Mouse (Mus musculus): ENCODE data around the gene Mfrp.
A peak's percentile ranks its signal among the peaks of the same experiment; 100 is the strongest.

The Mfrp gene

DNA sequence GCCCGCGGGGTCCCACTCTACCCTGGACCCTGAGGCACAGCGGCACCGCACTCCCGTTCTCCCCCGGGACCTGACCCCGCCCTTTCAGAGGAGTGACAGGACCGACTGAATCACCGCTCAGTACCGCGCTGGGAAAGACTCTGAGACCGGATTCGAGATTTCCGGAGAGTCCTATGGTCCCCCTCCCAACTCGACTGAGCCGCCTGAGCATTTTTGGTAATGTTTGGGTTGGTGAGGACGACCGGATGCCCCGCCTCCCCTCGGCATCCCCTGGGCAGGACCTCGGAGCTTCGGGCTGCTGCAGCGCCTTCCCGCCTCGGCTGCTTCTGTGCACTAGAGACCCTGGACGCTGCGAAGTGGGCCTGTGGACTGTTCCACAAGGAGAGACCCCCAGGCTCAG lies 28.5 kb downstream of the Mfrp start:
- peak; percentile 81 for DNase-seq (ENCODE audit: extremely low spot score)

DNA sequence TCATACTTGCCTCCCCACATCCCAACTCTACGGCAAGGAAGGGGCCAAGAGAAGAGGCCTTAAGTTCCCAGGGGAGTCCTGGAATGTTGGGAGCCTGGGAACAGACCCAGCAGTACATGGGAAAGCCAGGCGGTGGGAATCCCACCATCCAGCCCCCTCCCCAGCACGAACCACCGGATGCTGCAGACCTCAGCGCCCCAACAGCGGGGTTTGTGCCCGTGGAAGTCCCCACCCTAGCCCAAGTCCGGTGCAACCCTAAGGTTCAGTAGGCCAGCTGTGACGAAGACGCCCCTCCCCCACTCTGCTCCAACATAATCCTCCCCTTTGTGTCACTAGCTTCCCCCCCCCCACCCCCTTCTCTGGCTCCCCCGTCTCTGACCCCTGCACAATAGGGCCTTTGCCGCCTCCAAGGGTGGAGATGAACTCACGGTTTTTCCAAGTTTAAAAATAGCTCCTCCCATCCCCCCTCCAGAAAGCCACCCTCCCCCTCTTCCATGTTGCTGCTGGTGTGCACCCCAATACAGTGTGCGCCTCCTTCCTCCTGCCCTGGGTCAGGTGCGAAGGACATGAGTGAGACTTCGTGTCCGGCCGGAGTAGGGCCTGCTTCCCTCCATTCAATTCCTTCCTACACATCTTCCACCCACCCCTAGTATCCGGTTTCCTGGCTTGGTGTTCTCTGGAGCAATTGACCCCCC lies 29.2 kb downstream of the Mfrp start:
- peak; percentile 65 for DNase-seq (ENCODE audit: extremely low spot score)

DNA sequence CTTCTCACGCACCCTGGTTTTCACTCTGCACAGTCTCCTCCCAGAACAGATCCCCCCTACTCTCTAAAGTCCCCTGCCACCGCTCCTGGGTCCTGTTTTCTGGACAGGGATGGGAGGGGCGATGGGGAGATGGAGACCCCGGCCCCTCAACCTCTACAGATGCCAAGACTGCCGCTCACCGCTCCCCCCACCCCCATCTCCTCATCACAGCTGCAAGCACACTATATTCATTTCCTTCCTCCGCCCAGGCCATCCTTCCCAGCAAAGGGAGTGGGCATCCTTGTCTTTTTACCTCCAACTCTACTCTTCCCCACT lies 29.7 kb downstream of the Mfrp start:
- DNase-seq (ENCODE audit: extremely low spot score): no peak

DNA sequence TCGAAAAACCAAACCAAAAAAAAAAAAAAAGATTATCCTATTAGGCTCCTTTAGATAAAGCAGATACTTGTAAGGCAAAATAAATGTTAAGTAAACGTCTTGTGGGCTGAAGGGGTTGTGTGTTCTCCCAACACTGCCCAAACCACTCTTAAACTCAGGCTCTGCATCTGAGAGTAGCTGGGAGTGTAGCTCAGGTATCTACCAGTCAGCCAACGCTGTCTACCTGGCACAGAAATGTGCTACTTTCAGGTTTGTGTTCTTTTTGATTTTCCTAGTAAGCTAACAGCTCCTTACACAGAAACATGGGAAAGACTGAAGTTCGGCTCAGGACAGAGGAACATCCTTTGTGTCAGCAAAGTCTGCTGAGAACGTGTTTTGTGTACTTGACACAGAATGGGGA lies 30.7 kb downstream of the Mfrp start:
- DNase-seq (ENCODE audit: extremely low spot score): no peak

DNA sequence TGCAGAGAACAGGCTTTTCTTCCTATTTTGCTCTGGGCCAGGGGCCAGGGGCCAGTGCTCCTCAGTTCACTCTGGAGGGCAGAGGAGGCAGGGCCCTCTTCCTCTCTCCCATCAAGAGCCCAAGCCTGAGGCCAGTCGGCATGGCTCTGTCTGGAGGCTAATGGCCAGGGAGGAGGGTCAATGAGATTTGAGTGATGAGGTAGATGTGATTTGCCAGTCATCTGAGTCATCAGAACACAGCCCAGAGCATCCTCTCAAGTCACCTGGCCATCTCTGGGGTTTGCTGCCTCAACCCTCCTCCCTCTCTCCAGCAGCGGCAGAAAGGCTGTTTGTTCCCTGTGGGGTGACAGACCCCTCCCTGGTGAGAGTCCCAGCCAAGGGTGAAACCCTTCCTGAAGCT lies 31.8 kb downstream of the Mfrp start:
- DNase-seq (ENCODE audit: extremely low spot score): no peak

DNA sequence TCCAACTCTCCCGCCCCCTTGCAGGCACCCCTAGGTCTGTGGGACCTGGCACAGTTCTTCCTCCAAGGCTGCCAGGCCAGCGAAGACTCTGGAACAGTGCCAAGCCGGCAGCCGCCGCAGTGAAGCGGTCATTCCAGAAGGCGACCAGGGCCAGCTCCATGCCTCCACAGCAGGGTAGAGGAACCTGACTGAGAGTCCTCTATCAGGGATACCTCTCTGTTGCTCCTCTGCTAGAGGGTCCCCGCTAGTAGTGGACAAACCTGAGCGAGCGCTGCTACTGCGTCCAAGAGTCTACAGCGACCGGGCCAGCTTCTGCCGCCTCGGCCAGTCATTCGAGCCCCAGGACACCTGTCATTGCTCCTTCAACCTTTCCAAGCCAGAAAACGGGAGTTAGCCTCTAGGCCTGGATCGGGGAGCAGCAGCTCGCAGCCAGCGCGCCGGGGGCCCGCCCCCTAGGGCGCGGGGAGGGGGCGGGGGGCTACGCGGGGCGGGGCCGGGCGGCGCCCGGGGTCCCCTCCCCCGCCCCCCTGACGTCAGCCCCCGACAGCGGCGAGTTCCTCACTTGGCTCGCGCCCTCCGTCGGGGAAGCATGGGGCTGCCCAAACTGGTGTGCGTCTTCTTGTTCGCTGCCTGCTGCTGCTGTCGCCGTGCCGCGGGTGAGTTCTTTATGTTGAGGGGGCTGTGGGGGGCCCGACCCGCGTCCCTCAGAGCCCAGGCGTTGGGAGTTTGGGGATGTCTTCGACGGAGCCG lies 32.7 kb downstream of the Mfrp start, which contains the start of gene Mcam:
Gene Mcam (plus strand): TSS at position 369 of the 750 bp plus-strand sequence.
- DNase-seq (ENCODE audit: extremely low spot score): peak; percentile 69

DNA sequence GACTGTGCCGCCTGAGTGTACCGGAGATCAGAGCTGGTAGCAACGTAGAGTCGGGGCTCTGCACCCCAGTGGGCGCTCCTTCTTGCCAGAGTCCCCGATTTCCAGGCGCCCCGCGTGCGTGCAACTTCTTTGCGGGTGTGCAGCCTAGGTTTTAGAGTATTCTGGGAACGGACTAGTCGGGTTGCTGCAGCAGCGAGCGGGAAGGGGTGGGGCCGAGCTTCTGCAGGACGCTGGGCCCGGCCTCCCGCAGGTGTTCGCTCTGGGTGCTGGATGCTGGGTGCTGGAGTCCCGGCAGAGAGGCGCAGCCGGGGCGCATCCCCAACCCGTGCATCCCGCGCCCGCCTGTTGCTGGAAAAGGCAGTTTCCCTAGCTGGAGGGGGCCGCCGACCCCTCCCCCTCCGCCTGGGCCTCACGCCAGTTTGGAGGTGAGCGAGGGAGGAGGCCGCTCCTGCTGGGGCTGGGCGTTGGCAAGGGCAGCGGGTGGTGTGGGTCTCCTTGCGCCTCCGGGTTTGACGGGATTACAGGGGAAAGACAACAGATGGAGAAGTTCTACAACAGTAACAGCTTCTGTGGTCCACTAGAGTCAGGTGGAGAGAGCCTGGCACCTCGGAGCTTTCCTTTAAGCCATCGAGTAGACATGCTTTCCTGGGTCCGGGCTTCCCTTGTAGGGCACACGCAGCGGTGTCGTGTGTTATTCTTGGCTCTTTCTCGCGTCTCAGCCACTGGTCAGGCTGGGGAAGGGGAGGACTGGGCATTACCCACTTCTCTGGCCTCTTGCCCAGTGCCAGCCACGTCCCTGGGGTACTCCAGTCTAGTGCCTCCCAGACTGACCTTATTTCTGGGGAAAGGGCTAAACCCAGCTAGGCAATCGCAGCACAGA lies 33.6 kb downstream of the Mfrp start:
- no peak for DNase-seq (ENCODE audit: extremely low spot score)

DNA sequence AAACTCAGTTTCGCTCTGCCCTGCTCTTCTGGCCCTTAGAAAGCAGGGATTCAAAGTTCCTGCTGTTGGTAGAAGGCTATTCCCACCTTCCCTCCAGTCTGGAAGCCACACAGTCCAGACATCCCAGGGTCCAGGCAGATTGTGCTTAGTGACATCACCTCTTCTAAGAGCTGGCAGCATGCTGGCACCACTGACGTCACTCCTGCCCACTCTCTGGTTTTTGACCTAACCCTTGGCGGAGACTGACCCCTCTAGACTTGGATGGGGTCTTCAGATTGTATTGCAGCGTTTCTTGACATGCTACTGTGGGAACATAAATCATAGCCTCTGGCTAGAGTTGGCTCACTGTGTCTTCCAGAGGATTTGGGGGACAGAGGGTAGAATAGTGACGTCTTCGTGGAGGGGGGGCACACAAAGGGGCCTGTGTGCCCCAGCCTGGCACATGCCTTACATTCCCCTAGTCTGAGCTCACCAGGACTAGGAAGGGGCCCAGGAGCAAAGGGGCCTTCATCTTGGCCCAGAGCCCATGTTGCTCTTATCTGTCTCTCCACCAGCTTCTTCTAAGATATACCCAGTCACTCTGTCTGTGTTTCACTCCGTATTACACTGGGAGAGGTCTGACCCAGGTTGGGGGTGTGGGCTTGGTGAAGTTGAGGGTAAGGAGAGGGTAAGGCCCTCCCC lies 34.3 kb downstream of the Mfrp start:
- no peak for DNase-seq (ENCODE audit: extremely low spot score)

DNA sequence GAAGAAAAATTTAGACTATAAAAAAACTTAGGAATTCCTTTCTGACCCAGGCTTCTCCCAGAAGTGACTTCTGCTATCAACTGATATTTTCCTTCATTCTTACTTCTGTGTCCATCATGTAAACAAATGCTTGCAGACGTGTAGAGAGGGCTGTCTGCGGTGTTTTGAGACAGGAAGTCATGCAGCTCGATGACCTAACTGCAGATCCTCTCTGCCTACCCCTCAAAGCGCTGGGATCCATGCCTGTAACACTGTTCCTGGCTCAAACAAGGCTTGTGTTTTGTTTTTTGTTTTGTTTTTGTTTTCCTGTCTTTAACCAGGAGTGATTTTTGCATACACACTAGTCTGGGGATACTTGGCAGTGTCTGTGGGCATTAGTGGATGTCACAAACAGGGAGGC lies 36.3 kb downstream of the Mfrp start:
- DNase-seq (ENCODE audit: extremely low spot score): no peak

DNA sequence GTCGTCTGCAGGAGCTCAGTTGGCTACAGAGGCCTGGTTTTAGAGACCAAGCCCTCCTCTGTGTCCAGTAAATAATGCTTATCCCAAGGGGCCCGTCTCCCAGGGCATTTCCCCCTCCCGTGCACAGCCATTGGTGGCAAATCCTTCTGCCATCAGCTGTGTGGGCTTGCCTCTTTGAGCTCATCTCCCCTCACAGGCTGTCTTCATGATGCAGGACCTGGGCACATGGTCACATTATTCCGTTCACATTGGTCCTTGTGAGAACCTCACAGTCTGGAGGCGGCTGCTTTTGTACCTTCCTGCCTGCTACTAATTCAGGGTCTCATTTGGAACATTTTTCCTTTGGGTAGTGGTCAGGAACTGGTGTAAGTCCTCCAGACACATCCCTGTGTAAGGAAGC lies 40.4 kb downstream of the Mfrp start:
- DNase-seq (ENCODE audit: extremely low spot score): no peak

DNA sequence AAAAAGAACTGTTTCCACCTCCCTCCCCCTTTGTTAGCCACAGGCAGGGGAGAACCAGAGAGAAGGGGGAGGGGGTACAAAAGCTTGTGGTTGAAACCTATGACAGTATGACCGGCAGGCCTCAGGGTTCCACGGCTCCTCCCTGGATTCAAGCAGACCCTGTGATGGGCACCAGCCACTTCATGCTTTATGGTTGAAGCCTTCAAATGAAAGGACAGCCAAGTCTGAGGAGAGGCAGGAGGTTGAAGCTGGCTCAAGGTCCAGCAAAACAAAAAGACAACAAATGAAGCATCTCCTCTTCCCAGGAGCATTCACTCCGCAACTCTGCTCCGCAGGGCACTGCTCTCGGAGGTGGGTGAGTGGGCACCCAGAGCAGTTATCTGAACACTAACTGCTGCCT lies 41.9 kb downstream of the Mfrp start:
- no peak for DNase-seq (ENCODE audit: extremely low spot score)

DNA sequence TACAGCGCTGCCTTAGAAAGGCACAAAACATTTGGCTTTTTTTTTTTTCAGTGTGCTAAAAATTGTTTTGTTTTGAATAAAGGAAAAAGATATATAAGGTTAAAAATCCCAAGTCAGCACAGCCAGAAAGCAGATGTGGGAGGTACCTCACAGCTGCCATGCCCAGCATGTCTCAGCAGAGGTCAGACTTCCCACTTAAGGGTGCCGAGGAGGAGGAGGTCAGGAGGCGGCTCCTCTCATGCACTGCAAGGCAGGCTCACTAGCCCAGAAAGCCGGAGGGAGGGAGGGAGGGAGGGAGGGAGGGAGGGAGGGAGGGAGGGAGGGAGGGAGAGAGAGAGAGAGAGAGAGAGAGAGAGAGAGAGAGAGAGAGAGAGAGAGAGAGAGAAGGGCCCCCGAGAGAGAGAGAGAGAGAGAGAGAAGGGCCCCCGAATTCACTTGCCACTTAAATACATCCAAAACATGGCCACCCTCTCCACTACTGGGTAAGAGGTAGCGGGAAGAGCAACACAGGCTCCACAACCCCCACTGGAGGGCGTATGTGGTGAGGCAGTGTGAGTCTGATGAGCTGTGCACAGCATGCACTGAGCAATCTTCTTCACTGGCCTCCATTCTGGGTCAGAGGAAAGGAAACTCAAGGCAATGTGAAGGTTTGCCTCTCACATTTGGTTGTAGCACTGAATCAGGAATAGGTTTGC lies 42.6 kb downstream of the Mfrp start:
- no peak for DNase-seq (ENCODE audit: extremely low spot score)

DNA sequence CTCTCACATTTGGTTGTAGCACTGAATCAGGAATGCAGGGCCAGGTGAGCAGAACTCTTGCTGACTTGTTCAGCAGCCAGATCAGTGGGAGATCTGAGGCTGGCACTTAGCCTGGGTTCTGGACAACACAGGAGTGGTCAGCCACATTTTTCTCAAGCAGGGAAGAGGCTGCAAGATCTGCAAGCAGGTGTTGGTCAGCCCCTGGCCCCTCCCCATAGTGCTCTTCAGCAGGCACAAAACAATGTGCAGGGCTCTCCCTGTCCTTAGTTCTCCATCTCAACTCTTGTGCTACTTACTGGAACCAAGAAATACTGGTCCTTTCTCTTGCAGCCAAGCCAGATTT lies 43.2 kb downstream of the Mfrp start:
- no peak for DNase-seq (ENCODE audit: extremely low spot score)

DNA sequence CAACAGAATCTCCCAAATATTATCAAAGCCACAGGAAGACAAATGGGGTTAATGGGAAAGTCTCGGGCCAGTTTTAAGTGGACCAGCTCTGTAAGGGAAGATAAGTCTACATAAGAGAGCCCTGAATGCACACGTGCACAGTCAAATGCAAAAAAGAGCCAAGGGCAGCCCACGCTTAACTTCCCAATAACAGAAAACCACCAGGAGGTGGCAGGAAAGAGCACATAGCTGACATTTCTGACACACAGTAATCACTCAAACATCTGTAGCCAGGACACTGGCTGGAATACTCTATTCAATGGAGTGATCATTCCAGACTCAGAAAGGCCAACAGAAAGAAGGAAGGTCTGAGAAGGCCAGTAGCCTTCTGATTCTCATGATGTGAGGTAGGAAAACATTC lies 45.8 kb downstream of the Mfrp start:
- DNase-seq (ENCODE audit: extremely low spot score): no peak
